Mouse (Mus musculus): ENCODE measurements at regions not wholly inside any gene's neighbourhood (a gene's known extent, or its start where the extent isn't known, plus 50 kb on each side); places are given as distances from the start of the nearest gene placed in this dataset.

DNA sequence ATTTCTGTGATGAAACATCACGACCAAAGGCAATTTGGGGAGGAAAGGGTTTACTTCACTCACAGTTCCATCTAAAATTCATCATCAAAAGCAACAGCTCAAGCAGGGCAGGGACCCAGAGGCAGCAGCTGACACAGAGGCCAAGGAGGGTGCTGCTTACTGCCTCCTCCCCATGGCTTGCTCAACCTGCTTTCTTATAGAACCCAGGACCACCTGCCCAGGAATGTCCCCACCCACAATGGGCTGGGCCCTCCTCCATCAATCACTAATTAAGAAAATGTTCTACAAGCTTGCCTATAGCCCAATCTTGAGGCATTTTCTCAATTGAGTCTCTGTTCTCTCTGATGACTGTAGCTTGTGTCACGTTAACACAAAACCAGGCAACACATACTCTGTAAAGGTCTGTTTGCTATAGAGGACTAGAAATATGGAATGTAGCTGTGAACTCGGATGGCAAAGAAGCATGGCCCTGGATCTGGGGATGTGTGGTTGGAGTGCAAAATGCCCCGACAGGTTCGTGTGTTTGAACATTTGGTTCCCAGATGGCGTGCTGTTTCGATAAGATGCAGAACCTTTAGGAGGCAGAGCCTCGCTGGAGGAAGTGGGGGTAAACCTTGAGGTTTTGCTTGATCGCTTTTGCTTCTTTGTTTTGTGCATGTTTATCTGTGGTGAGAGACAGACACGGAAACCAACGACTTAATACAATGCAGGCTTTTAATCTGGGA is 74.3 kb downstream of the Il9r start:
- TF ChIP-seq CTCF (conservative IDR thresholded peaks at IDR 0.05 in 1 of 2, IDR thresholded peaks at IDR 0.05 in 1 of 2; ENCODE audit: low read depth in 2 of 2, low read length in 2 of 2) (no peak), USF1 (IDR thresholded peaks at IDR 0.05; ENCODE audit: low read depth, low read length) (no peak), NRF1 (IDR thresholded peaks at IDR 0.05; ENCODE audit: low read depth, low read length) (no peak), MAFK (IDR thresholded peaks at IDR 0.05; ENCODE audit: insufficient replicate concordance, low read length) (no peak), EP300 (IDR thresholded peaks at IDR 0.05; ENCODE audit: low read length) (no peak), RAD21 (IDR thresholded peaks at IDR 0.05; ENCODE audit: low read depth, low read length) (no peak), POLR2A (IDR thresholded peaks at IDR 0.05; ENCODE audit: low read depth, low read length) (no peak)

Data from CH12.LX (cell line).